In genomic region chr7:83802509-83802908, GRCm38 (mm10) we compare ENCODE assay signal across 8 mouse cellular contexts. TPM values are rescaled to one million over a fixed set of nuclear protein-coding genes. Genes with fewer than 3 reads are reported as not detected.
DNase-seq lines count a peak whose midpoint lies in the region; ATAC-seq and TF ChIP-seq lines count a peak whose summit lies in the region.

No protein-coding gene starts in this region.

- H3K4me2 ChIP-seq in forebrain, embryonic 15.5 days (replicated peaks), result no peak overlapping the region
- no peak overlapping the region for H3K4me2 ChIP-seq in forebrain, embryonic 12.5 days
- no peak overlapping the region for H3K4me2 ChIP-seq in forebrain, postnatal 0 days (ENCODE audit: low read depth)

- TF ChIP-seq CTCF in forebrain, postnatal 0 days (IDR thresholded peaks at IDR 0.05; ENCODE audit: low read depth), result peak; percentile 84

- H3K9me3 ChIP-seq in forebrain, embryonic 15.5 days, result no peaks in the 10 kb centered on the region
- no peaks in the 10 kb centered on the region for H3K9me3 ChIP-seq in forebrain, embryonic 12.5 days
- no peaks in the 10 kb centered on the region for H3K9me3 ChIP-seq in forebrain, postnatal 0 days (ENCODE audit: low read length)

- no peak overlapping the region for H3K4me3 ChIP-seq in forebrain, embryonic 15.5 days
- no peak overlapping the region for H3K4me3 ChIP-seq in forebrain, embryonic 12.5 days (replicated peaks)
- no peak overlapping the region for H3K4me3 ChIP-seq in forebrain, postnatal 0 days (ENCODE audit: low read depth, low read length)

- H3K4me1 ChIP-seq in forebrain, embryonic 15.5 days, result no peaks in the 10 kb centered on the region
- no peaks in the 10 kb centered on the region for H3K4me1 ChIP-seq in forebrain, embryonic 12.5 days
- H3K4me1 ChIP-seq in forebrain, postnatal 0 days (ENCODE audit: insufficient read depth), result no peaks in the 10 kb centered on the region

- no peak overlapping the region for H3K9ac ChIP-seq in forebrain, embryonic 15.5 days (replicated peaks)
- H3K9ac ChIP-seq in forebrain, embryonic 12.5 days, result no peak overlapping the region
- H3K9ac ChIP-seq in forebrain, postnatal 0 days, result no peak overlapping the region

- peak; percentile 8 for DNase-seq in right cerebral cortex, postnatal 4 days
- DNase-seq in right cerebral cortex, adult 2 months (ENCODE audit: low spot score in 2 of 2), result no peak
- peak; percentile 66 for DNase-seq in forebrain, postnatal 0 days
- DNase-seq in lung, postnatal 10 days, result peak; percentile 67
- peak; percentile 63 for DNase-seq in splenic B cell, adult 2 months (ENCODE audit: low read depth, low spot score)
- DNase-seq in c-Kit-positive CD71-positive TER-119-positive erythroid progenitor cells, embryonic 14.5 days (ENCODE audit: low spot score), result no peak

- H3K27ac ChIP-seq in forebrain, embryonic 15.5 days (replicated peaks), result no peak overlapping the region
- no peak overlapping the region for H3K27ac ChIP-seq in forebrain, embryonic 12.5 days
- H3K27ac ChIP-seq in forebrain, postnatal 0 days (ENCODE audit: low read depth, low read length), result no peak overlapping the region

- WGBS in forebrain, embryonic 15.5 days, result 70% methylated on average over 7 of the region's 7 CpGs
- 71% methylated on average over 7 of the region's 7 CpGs for WGBS in forebrain, embryonic 12.5 days
- WGBS in forebrain, postnatal 0 days, result 62% methylated on average over 7 of the region's 7 CpGs

- H3K27me3 ChIP-seq in forebrain, embryonic 15.5 days, result no peaks in the 10 kb centered on the region
- H3K27me3 ChIP-seq in forebrain, embryonic 12.5 days, result no peaks in the 10 kb centered on the region
- no peaks in the 10 kb centered on the region for H3K27me3 ChIP-seq in forebrain, postnatal 0 days (ENCODE audit: insufficient read depth, low read length)
- H3K27me3 ChIP-seq in splenic B cell, adult 2 months (ENCODE audit: control insufficient read depth, insufficient read depth, low read length, poor library complexity, severe bottlenecking), result no peaks in the 10 kb centered on the region

- H3K36me3 ChIP-seq in forebrain, embryonic 15.5 days, result no peaks in the 10 kb centered on the region
- no peaks in the 10 kb centered on the region for H3K36me3 ChIP-seq in forebrain, embryonic 12.5 days (replicated peaks)
- H3K36me3 ChIP-seq in forebrain, postnatal 0 days (ENCODE audit: insufficient read depth), result no peaks in the 10 kb centered on the region
- H3K36me3 ChIP-seq in splenic B cell, adult 2 months (ENCODE audit: control insufficient read depth, insufficient read depth, low read length, poor library complexity, severe bottlenecking), result no peaks in the 10 kb centered on the region

- ATAC-seq in forebrain, embryonic 15.5 days (replicated peaks), result peak; percentile 71
- ATAC-seq in forebrain, embryonic 12.5 days (ENCODE audit: low FRiP score), result no peak
- peak; percentile 77 for ATAC-seq in forebrain, postnatal 0 days

RNA-seq across cellular contexts. Expression of gene Cfap161, which starts 7.8 kb away (rescaled TPM):
- polyA plus RNA-seq in forebrain, embryonic 15.5 days (2015; fragmentation: Nextera tagmentation; extraction: Ambion mirVana), result 0.82 and 1.5 TPM in 2 replicates
- polyA plus RNA-seq in forebrain, embryonic 12.5 days (2016; fragmentation: Nextera tagmentation; extraction: Ambion mirVana), result 0.28 and 0.49 TPM in 2 replicates
- total RNA-seq in forebrain, postnatal 0 days (2014; rRNA removed), result 2.3 and 2.7 TPM in 2 replicates
- 2.9 and 3.9 TPM in 2 replicates for polyA plus RNA-seq in forebrain, postnatal 0 days (2015; fragmentation: Nextera tagmentation; extraction: Ambion mirVana)

RNA-seq across cellular contexts. Expression of gene Il16, which starts 57.0 kb away (rescaled TPM):
- polyA plus RNA-seq in forebrain, embryonic 15.5 days (2015; fragmentation: Nextera tagmentation; extraction: Ambion mirVana), result 0.98 and 1.0 TPM in 2 replicates
- 0.86 and 0.95 TPM in 2 replicates for polyA plus RNA-seq in forebrain, embryonic 12.5 days (2016; fragmentation: Nextera tagmentation; extraction: Ambion mirVana)
- 2.8 and 3.1 TPM in 2 replicates for total RNA-seq in forebrain, postnatal 0 days (2014; rRNA removed)
- polyA plus RNA-seq in forebrain, postnatal 0 days (2015; fragmentation: Nextera tagmentation; extraction: Ambion mirVana), result 1.2 TPM in 2 replicates

Comparison
In these comparisons a context has a peak if more than half of its experiments do, and no peak if none do; other contexts are left out.
1. DNase-seq: peak in right cerebral cortex, postnatal 4 days (single experiment), forebrain, postnatal 0 days (single experiment), lung, postnatal 10 days (single experiment) and splenic B cell, adult 2 months (single experiment); none in right cerebral cortex, adult 2 months (0 of 2) and c-Kit-positive CD71-positive TER-119-positive erythroid progenitor cells, embryonic 14.5 days (single experiment).